Mouse (Mus musculus): ENCODE results near the gene Ifna5.

DNA sequence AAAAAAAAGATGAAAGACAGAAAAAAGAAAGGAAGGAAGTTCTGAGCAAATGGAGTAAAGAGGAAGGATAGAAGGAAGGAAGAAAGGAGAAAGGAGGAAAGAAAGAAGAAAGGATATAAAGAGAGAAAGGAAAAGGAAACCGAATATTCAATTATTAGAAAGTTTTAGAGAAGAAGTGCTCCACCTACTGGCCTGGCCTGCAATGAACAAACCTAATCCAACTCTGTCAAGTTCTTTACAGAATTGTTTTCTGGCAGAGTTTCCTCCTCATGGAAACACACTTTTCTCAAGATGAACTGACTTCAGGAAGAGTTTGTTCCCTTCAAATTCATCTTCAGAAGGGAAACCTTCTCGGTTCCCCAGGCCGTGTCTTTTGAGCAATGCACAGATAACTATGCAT is 3.5 kb downstream of the Ifna5 start:
- TF ChIP-seq EP300 (IDR thresholded peaks at IDR 0.05; ENCODE audit: low read depth) (no peak), CTCF (IDR thresholded peaks at IDR 0.05; ENCODE audit: low read depth) (peak; percentile 41; the same call in 1 of the 2 replicates)
